Mouse (Mus musculus) heart, adult 2 months (tissue): Measurements from ENCODE around the gene Olfr1490. TPM values are rescaled to one million over a fixed set of nuclear protein-coding genes. Genes with fewer than 3 reads are reported as not detected.
"Not testable (repeated sequence)": the region's sequence is repeated elsewhere in the genome, so short reads cannot be mapped to it uniquely, and the experiment has no call there.

Experiments
- DNase-seq, 2 experiments: peaks; one replicate each; pipeline ENCODE4 v3.0.0; 2021
- H3K27ac ChIP-seq: fragments of 200-600 bp; 2 replicates; pipeline ENCODE4 v1.8.1; 2022
- H3K27me3 ChIP-seq: fragments of 200-500 bp; 2 replicates; pipeline ENCODE4 v1.6.1; 2012; ENCODE audit warnings: mild to moderate bottlenecking, low read length, inconsistent platforms, mixed read lengths; ENCODE audit not compliant: control insufficient read depth, insufficient read depth
- H3K36me3 ChIP-seq: fragments of 200-500 bp; 2 replicates; pipeline ENCODE4 v1.6.1; 2012; ENCODE audit warnings: low read length, inconsistent platforms; ENCODE audit not compliant: control insufficient read depth, insufficient read depth
- H3K4me1 ChIP-seq: fragments of 200-500 bp; 2 replicates; pipeline ENCODE4 v1.6.1; 2011; ENCODE audit warnings: low read length; ENCODE audit not compliant: control insufficient read depth, insufficient read depth
- H3K4me3 ChIP-seq: fragments of 200-600 bp; 2 replicates; pipeline ENCODE4 v1.8.1; 2022
- H3K79me2 ChIP-seq: fragments of 200-500 bp; replicated peaks from 2 replicates; pipeline ENCODE4 v1.6.1; 2012; ENCODE audit warnings: mild to moderate bottlenecking, inconsistent platforms, low read length, moderate library complexity, mixed read lengths; ENCODE audit not compliant: control insufficient read depth, insufficient read depth
- H3K9ac ChIP-seq: fragments of 200-500 bp; 2 replicates; pipeline ENCODE4 v1.6.1; 2012; ENCODE audit warnings: low read depth, mild to moderate bottlenecking, control low read depth, inconsistent platforms, low read length, mixed read lengths
- CTCF ChIP-seq: fragments of 200-600 bp; IDR thresholded peaks from 2 replicates; pipeline ENCODE4 v1.8.1; 2022; ENCODE audit warnings: antibody characterized with exemption, mild to moderate bottlenecking, moderate library complexity
- EP300 ChIP-seq: fragments of 200-500 bp; IDR thresholded peaks from 2 replicates; pipeline ENCODE4 v1.6.1; 2011; ENCODE audit warnings: low read depth, low read length, control low read depth; ENCODE audit not compliant: insufficient read depth
- POLR2A ChIP-seq: fragments of 200-500 bp; IDR thresholded peaks from 2 replicates; pipeline ENCODE4 v1.6.1; 2011; ENCODE audit warnings: mild to moderate bottlenecking, low read depth, low read length, control low read depth; ENCODE audit not compliant: insufficient read depth
- WGBS: fragments of 180-500 bp; shearing (Covaris S2); methylation state at CpG from one replicate; pipeline ENCODE4 v1.1.7; 2018; 5-methylcytosine and 5-hydroxymethylcytosine counted together
- intact Hi-C: fragments of 180-260 bp; cut with DNase I; formaldehyde crosslinking; loops from one replicate; pipeline ENCODE4 v1.15.1; 2025
- long read RNA-seq: library from polyadenylated mRNA; stranded (forward); transcript quantifications from one replicate; pipeline ENCODE4 v2.0.0, GENCODE M21; 2021
- microRNA-seq, 2 experiments: library from miRNA; unstranded; fragments of <30 nt; microRNA quantifications; one replicate each; pipeline ENCODE4 v1.2.0; 2021
- polyA plus RNA-seq: library from polyadenylated mRNA; depleted of rRNA; stranded (reverse); fragments of >200 nt; gene quantifications from 2 replicates; pipeline ENCODE4 v1.2.3, GENCODE M21; 2012; rRNA removed
- total RNA-seq, 2 experiments: library from RNA; stranded (reverse); gene quantifications; 2 replicates each; pipeline ENCODE4 v1.2.3; 2021

The Olfr1490 gene
- total RNA-seq (not detected), polyA plus RNA-seq (not detected in 2 replicates)
- long read RNA-seq, result 0 reads

DNA sequence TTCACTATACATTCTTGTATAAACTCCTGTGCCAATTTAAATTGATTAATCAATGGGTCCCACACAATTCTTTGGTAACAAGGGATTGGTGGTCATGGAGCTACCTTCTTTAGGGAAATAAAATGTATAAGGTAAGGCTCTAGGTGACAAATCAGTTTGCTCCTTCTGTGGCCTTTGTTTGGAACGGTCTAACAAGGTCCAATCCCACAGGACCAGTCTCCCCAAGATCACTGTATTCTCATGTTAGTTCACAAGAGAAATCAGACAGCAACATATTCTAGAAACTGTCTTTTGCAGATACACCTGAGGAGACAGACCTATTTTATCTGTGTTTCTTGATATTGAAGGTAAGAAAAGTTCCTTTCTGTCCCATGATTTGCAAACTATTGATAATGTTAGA, at the start of gene Olfr1490:
Olfr1490 (plus strand) TSS at position 301 of the 400 bp plus-strand sequence.
- no peaks in the 10 kb centered on the region for H3K79me2 ChIP-seq
- H3K36me3 ChIP-seq, result no peaks in the 10 kb centered on the region
- no peaks in the 10 kb centered on the region for H3K27me3 ChIP-seq
- no peak for TF ChIP-seq CTCF
- no peak for TF ChIP-seq EP300
- TF ChIP-seq POLR2A, result no peak
- WGBS, result 49% methylated on average over 1 of the region's 1 CpGs
- H3K4me3 ChIP-seq, result no peak within 1 kb of the TSS
- no peak for DNase-seq
- intact Hi-C loops, result no loop called here
- H3K9ac ChIP-seq, result no peak within 1 kb of the TSS
- no peak within 1 kb of the TSS for H3K27ac ChIP-seq
- H3K4me1 ChIP-seq, result no peaks in the 10 kb centered on the region

DNA sequence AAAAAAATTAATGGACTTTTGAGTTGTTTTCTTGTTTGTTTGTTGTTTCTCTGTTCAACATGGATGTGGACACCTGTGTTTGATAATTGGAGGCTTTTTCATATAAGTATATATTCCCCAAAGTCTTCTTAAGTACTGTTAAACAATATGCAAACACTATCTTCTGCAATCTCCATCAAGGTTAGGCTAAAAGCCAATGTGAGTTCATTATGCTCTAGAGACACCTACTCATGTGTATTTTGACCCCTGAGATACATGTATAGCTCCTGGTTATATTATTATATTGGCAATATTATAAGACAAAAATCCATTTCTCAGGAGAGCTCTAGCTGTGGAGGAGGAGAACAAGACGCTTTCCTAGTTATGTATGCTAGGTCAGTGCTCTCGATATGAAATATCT, 33.8 kb upstream of the Olfr1490 start, which contains the start of gene Olfr1487:
Olfr1487 (plus strand) TSS at position 301 of the 400 bp plus-strand sequence.
- H3K4me1 ChIP-seq, intact Hi-C loops: not testable (repeated sequence)
- 80% methylated on average over 2 of the region's 2 CpGs for WGBS

DNA sequence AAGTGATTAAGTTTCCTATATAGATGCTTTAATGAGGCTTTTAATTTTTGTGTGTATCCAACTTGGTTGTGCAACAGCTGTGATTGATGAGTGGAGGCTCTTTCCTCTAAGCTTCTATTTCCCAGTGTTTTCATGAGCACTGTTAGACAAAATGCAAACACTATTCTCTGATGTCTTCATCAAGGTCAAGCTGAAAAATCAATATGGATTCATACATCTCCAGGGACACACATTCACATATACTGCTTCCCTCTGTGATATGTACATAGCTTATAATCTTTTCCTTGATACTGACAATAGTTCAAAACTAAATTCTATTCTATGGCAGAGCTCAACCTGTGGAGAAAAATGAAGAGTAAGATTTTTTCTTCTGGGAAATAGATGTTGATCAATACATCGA, 19.6 kb upstream of the Olfr1490 start, which contains the start of gene Olfr1489:
Olfr1489 (plus strand) TSS at position 301 of the 400 bp plus-strand sequence.
- DNase-seq, result no peak
- H3K9ac ChIP-seq, result no peak within 1 kb of the TSS
- H3K79me2 ChIP-seq, result no peaks in the 10 kb centered on the region
- no peaks in the 10 kb centered on the region for H3K27me3 ChIP-seq
- TF ChIP-seq POLR2A (no peak), EP300 (no peak), CTCF (no peak)
- WGBS, result 67% methylated on average over 1 of the region's 1 CpGs
- H3K4me3 ChIP-seq, result no peak within 1 kb of the TSS
- no peaks in the 10 kb centered on the region for H3K36me3 ChIP-seq
- H3K27ac ChIP-seq, result no peak within 1 kb of the TSS
- intact Hi-C loops, result no loop called here
- H3K4me1 ChIP-seq, result no peaks in the 10 kb centered on the region

More for the DNA sequence above, 33.8 kb upstream of the Olfr1490 start, which contains the start of gene Olfr1487:
- DNase-seq, H3K79me2 ChIP-seq, H3K9ac ChIP-seq, H3K27me3 ChIP-seq, H3K36me3 ChIP-seq, H3K4me3 ChIP-seq, H3K27ac ChIP-seq: not testable (repeated sequence)

DNA sequence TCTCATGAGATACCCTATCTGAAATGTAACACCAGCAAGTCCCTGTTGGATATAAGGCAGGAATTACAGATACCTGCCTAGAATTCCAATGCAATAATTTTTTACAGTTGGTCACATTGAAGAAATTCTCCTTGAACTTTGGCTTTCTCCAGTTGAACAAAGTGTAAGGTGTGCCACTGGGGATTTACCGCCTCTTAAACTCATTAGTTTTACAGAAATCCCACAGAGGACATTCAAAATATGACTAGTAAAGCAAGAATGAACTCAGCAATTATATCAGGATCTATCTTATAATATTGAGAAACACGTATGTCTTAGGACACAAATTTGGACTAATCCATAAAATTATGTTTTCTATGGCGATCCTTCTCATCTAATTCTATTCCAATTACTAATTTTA, 46.1 kb downstream of the Olfr1490 start, which contains the start of gene Olfr1491:
Olfr1491 (plus strand) TSS at position 301 of the 400 bp plus-strand sequence.
- 53% methylated on average over 3 of the region's 3 CpGs for WGBS
- TF ChIP-seq EP300 (no peak), POLR2A (no peak), CTCF (no peak)
- Histone ChIP-seq H3K9ac (no peak within 1 kb of the TSS), H3K4me1 (no peaks in the 10 kb centered on the region), H3K36me3 (no peaks in the 10 kb centered on the region), H3K27ac (no peak within 1 kb of the TSS), H3K4me3 (no peak within 1 kb of the TSS), H3K79me2 (no peaks in the 10 kb centered on the region), H3K27me3 (no peaks in the 10 kb centered on the region)
- DNase-seq, result no peak
- intact Hi-C loops, result no loop called here

Small RNA genes lying within 50 kb of the gene (microRNA-seq; reads per million reads assigned to microRNA genes)
- gene Gm23931, result 0 reads per million in 2 experiments

Other genes starting within 250 kb of the Olfr1490 start
- gene Olfr1469, start 243.2 kb upstream of the Olfr1490 start, total RNA-seq, result not detected
- gene Olfr1469, start 243.2 kb upstream of the Olfr1490 start, polyA plus RNA-seq, result not detected in 2 replicates
- gene Olfr1471, start 207.7 kb upstream of the Olfr1490 start, total RNA-seq, result not detected
- not detected in 2 replicates for gene Olfr1471, start 207.7 kb upstream of the Olfr1490 start, polyA plus RNA-seq
- gene Olfr1472, start 195.0 kb upstream of the Olfr1490 start, total RNA-seq, result not detected
- not detected in 2 replicates for gene Olfr1472, start 195.0 kb upstream of the Olfr1490 start, polyA plus RNA-seq
- gene Olfr1474, start 181.5 kb upstream of the Olfr1490 start, total RNA-seq, result not detected
- not detected in 2 replicates for gene Olfr1474, start 181.5 kb upstream of the Olfr1490 start, polyA plus RNA-seq
- not detected for gene Olfr1475, start 170.9 kb upstream of the Olfr1490 start, total RNA-seq
- not detected in 2 replicates for gene Olfr1475, start 170.9 kb upstream of the Olfr1490 start, polyA plus RNA-seq
- not detected for gene Olfr1477, start 150.5 kb upstream of the Olfr1490 start, total RNA-seq
- gene Olfr1477, start 150.5 kb upstream of the Olfr1490 start, polyA plus RNA-seq, result not detected in 2 replicates
- gene Olfr1480, start 123.2 kb upstream of the Olfr1490 start, total RNA-seq, result not detected
- gene Olfr1480, start 123.2 kb upstream of the Olfr1490 start, polyA plus RNA-seq, result not detected in 2 replicates
- gene Olfr1484, start 67.6 kb upstream of the Olfr1490 start, total RNA-seq, result not detected
- not detected in 2 replicates for gene Olfr1484, start 67.6 kb upstream of the Olfr1490 start, polyA plus RNA-seq
- gene Olfr1487, start 33.7 kb upstream of the Olfr1490 start, total RNA-seq, result not detected
- not detected in 2 replicates for gene Olfr1487, start 33.7 kb upstream of the Olfr1490 start, polyA plus RNA-seq
- not detected for gene Olfr1489, start 19.5 kb upstream of the Olfr1490 start, total RNA-seq
- not detected in 2 replicates for gene Olfr1489, start 19.5 kb upstream of the Olfr1490 start, polyA plus RNA-seq
- gene Olfr1491, start 46.2 kb downstream of the Olfr1490 start, total RNA-seq, result not detected
- not detected in 2 replicates for gene Olfr1491, start 46.2 kb downstream of the Olfr1490 start, polyA plus RNA-seq
- gene Olfr1493-ps1, start 72.2 kb downstream of the Olfr1490 start, total RNA-seq, result not detected
- not detected in 2 replicates for gene Olfr1493-ps1, start 72.2 kb downstream of the Olfr1490 start, polyA plus RNA-seq
- not detected for gene Olfr1494, start 88.6 kb downstream of the Olfr1490 start, total RNA-seq
- gene Olfr1494, start 88.6 kb downstream of the Olfr1490 start, polyA plus RNA-seq, result not detected in 2 replicates
- not detected for gene Olfr1495, start 113.5 kb downstream of the Olfr1490 start, total RNA-seq
- gene Olfr1495, start 113.5 kb downstream of the Olfr1490 start, polyA plus RNA-seq, result not detected in 2 replicates
- gene Olfr1496, start 126.8 kb downstream of the Olfr1490 start, total RNA-seq, result not detected
- gene Olfr1496, start 126.8 kb downstream of the Olfr1490 start, polyA plus RNA-seq, result not detected in 2 replicates
- not detected for gene Olfr1497, start 147.1 kb downstream of the Olfr1490 start, total RNA-seq
- not detected in 2 replicates for gene Olfr1497, start 147.1 kb downstream of the Olfr1490 start, polyA plus RNA-seq
- not detected for gene Olfr1499, start 168.4 kb downstream of the Olfr1490 start, total RNA-seq
- gene Olfr1499, start 168.4 kb downstream of the Olfr1490 start, polyA plus RNA-seq, result not detected in 2 replicates
- not detected for gene Olfr1500, start 179.4 kb downstream of the Olfr1490 start, total RNA-seq
- not detected in 2 replicates for gene Olfr1500, start 179.4 kb downstream of the Olfr1490 start, polyA plus RNA-seq
- gene Olfr1501, start 199.6 kb downstream of the Olfr1490 start, total RNA-seq, result not detected
- gene Olfr1501, start 199.6 kb downstream of the Olfr1490 start, polyA plus RNA-seq, result not detected in 2 replicates
- not detected for gene Olfr1502, start 210.7 kb downstream of the Olfr1490 start, total RNA-seq
- not detected in 2 replicates for gene Olfr1502, start 210.7 kb downstream of the Olfr1490 start, polyA plus RNA-seq
- gene Olfr1504, start 246.8 kb downstream of the Olfr1490 start, total RNA-seq, result not detected
- not detected in 2 replicates for gene Olfr1504, start 246.8 kb downstream of the Olfr1490 start, polyA plus RNA-seq